Mouse (Mus musculus): ENCODE results near the gene Bdkrb2. TPM values are rescaled to one million over a fixed set of nuclear protein-coding genes. Genes with fewer than 3 reads are reported as not detected.

The Bdkrb2 gene
- total RNA-seq, 1 experiment from 2014 or later: not detected

DNA sequence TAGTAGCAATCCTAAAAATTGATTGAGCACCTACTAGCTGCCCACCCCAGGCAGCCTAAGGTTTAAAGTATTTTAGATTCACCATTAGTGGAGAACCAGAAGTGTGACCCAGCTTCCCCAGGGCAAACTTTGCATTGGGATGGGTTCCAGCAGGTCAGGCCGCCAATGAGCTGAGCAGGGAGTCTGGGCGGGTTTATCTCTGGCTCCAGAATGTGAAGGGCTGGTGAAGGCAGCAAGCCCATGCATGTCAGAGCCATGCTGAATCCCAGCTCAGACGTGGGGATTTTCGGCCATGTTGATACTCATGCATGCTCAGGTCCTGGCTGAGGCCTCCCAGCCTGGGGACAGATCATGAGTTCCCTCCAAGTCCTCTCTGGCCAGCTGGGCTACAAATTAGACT lies 11.3 kb downstream of the Bdkrb2 start:
- ATAC-seq (replicated peaks; ENCODE audit: insufficient number of reproducible peaks, low FRiP score, low TSS enrichment, poor library complexity, severe bottlenecking): no peak

DNA sequence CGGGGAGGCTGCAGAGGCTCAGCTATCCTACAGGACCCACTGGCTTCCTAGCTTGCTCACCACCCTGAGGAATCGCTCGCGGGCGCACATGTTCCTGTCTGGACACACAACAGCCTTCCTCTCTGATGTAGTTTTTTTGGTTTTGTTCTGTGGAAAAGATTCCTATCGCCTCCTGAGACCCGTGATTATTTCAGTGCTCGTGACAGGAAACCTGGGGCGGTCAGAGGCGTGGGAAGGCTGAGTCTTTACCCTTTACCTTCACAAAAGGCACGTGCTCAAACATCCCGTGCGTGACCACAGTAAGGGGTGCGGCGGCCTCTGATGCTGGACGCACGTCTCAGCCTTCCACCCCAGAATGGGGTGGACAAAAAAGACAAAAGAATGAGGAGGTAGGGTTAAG lies 17.5 kb downstream of the Bdkrb2 start:
- no peak for ATAC-seq (replicated peaks; ENCODE audit: insufficient number of reproducible peaks, low FRiP score, low TSS enrichment, poor library complexity, severe bottlenecking)

DNA sequence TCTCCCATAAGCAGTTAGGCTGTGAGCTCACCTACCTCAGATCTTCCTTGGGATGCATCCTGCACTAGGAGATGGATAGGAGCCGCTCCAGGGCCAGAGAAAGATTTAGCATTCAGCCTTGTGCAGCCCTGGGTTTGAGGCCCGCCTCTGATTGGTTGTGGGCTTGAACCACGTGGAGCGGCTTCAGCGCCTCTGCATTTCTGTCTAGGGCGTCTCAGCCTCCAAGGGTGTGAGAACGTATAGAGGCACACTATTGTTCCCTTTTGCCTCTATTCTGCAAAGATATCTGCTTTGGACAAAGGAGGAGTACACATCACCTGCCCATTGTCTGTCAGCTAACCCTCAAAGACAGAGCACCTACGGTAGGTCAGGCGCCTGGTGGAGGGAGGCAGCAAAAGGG lies 19.5 kb downstream of the Bdkrb2 start:
- ATAC-seq (replicated peaks; ENCODE audit: insufficient number of reproducible peaks, low FRiP score, low TSS enrichment, poor library complexity, severe bottlenecking): no peak

DNA sequence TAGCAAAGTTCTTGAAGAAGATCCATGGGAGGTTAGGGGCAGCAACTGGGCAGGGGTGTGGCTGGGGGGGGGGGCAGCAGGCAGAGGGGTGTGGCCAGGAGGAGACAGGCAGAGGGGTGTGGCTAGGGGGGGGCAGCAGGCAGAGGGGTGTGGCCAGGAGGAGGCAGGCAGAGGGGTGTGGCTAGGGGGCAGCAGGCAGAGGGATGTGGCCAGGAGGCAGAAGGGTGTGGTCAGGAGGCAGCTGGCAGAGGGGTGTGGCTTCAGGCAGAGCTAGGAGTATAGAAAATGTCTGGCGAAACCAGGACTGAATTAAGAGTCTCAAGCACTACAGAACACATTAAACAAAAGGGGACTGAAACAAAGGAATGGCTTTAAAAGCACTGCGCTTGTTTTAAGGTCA lies 20.5 kb downstream of the Bdkrb2 start:
- ATAC-seq (replicated peaks; ENCODE audit: insufficient number of reproducible peaks, low FRiP score, low TSS enrichment, poor library complexity, severe bottlenecking): no peak

DNA sequence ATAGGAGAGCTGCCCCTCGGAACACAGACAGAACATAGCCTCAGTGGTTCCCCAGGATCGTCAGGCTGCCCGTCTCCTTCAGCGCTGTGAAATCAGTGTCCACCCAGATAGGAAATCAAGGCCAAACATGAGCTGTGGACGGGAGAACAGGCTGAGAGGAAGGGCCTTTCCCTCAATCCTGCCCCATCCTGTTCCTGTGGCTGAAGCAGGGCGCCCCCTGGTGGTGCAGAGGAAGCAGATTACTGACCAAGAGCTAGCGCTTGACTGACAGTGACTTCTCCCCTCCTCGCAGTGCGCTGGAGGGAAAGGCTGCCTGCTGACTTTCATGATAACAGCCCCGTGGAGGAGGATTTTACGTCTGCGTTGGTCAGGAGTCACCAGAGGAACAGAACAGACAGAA lies 21.8 kb downstream of the Bdkrb2 start:
- peak; percentile 44 for ATAC-seq (replicated peaks; ENCODE audit: insufficient number of reproducible peaks, low FRiP score, low TSS enrichment, poor library complexity, severe bottlenecking)

DNA sequence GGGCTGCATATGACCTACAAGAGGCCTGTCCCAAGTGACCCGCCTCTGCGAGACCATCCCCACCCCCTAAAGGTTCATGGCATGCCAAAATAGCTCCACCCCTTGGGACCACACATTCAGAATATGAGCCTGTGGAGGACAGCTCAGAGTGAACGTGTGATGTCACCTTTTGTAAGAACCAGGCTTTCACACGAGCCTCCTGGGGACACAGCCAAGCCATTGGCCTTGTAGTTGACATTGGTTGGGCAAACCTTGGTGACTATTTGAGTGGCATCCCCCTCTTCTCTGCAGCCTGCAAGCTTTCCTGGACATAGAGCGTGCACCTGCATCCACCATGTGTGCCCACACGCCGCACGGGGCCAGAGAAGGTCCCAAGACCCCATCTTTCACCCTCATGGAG lies 24.5 kb downstream of the Bdkrb2 start:
- ATAC-seq (replicated peaks; ENCODE audit: insufficient number of reproducible peaks, low FRiP score, low TSS enrichment, poor library complexity, severe bottlenecking): no peak

DNA sequence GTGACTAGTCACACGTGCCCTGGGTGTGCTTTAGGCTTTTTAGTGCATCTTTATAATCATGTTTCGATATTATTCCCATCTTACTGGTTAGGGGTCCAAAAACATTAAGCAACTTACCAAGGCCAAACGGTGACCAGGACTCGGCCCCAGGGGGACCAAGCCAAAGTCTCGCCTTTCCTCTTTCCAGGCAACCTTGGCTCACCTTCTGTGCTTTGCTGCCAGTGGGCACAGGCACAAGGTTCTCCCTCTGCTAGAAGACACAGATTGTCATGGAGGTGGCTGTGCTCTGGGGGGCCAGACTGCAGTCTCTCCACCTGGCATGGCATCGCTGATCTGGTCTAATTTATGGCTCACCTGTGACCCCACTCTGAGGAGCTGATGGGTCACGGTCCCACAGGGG lies 27.8 kb downstream of the Bdkrb2 start:
- no peak for ATAC-seq (replicated peaks; ENCODE audit: insufficient number of reproducible peaks, low FRiP score, low TSS enrichment, poor library complexity, severe bottlenecking)

DNA sequence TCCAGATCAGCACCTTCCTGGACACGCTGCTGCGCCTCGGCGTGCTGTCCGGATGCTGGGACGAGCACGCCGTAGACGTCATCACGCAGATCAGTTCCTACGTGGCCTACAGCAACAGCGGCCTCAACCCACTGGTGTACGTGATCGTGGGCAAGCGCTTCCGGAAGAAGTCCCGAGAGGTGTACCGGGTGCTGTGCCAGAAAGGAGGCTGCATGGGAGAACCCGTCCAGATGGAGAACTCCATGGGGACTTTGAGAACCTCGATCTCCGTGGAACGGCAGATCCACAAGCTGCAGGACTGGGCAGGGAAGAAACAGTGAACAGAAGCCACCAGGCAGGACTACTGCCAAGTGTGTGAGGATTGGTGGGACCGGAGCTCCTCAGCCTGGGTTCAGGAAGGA lies 29.3 kb downstream of the Bdkrb2 start:
- ATAC-seq (replicated peaks; ENCODE audit: insufficient number of reproducible peaks, low FRiP score, low TSS enrichment, poor library complexity, severe bottlenecking): no peak

DNA sequence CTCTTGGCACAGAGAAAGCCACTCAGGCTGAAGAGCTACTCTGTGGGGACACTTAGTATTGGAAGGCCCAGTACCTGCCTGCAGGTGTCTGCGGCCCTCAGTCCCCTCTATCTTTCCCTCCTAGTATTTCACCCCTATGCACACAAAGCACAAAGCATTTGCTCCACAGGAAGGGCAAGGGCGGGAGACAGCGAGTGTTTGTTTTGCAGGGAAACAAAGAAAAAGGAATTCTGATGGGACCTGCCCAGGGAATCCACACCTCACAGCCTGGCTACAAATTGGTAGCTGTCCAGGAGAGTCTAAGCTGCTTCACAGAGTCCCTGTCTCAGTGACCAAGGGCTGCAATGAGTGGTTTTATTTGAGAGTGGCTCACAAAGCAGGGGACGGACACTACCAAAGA lies 30.4 kb downstream of the Bdkrb2 start:
- no peak for ATAC-seq (replicated peaks; ENCODE audit: insufficient number of reproducible peaks, low FRiP score, low TSS enrichment, poor library complexity, severe bottlenecking)

DNA sequence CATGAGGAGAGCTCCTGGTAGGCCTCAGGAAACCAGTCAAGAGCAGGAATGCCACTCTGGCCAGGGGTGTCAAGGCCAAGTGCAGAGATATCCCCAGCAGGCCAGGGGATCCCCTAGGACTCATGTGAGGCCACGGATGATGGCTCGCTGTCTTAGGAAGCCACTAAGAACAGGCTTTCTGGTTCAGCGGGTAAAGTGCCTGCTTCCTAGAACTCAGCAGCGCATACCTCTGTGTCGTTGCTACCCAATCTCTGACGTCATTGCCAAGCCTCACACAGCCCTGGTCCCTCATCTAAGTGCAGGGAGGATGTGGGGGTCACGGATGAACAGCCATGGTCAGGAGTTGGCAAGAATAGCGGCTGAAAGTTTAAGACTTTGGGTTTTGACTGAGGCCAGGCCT lies 34.1 kb downstream of the Bdkrb2 start:
- no peak for ATAC-seq (replicated peaks; ENCODE audit: insufficient number of reproducible peaks, low FRiP score, low TSS enrichment, poor library complexity, severe bottlenecking)

DNA sequence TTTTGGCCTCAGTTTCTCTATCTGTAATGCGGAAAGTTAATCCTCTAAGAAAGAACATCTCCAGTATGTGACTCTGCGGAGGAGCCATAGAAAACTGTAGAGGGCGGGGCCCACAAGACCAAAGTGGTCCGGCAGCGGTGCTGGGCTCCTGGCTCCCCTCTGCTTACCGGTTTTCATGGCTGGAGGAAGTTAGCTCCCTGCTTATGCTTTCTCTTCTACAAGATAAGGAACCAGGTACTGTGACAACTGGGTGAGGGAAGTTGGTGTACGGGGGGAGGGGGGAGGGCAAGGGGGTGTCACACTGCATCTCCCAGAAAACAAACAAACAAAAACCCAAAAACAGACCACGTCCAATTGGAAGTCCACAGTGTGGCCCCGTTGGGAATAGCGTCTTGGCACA lies 35.5 kb downstream of the Bdkrb2 start:
- no peak for ATAC-seq (replicated peaks; ENCODE audit: insufficient number of reproducible peaks, low FRiP score, low TSS enrichment, poor library complexity, severe bottlenecking)

DNA sequence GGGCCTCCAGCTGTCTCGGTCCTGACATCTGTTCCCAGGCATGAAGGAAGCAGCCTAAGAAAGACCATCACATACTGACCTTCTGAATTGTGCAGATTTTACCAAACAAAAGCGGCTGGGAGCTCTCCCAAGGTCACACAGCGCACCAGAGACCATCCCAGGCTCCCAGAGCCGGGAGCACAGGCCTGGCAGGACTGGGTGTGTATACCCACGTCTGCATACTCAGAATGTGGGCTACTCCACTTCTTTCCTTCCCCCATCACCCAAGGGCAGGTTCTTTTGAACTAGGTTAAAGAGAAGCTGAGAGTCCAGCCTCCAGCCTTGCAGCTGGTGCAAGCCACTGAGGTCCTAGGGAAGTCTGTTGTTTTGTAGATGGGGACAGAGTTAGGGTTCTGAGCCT lies 36.1 kb downstream of the Bdkrb2 start:
- no peak for ATAC-seq (replicated peaks; ENCODE audit: insufficient number of reproducible peaks, low FRiP score, low TSS enrichment, poor library complexity, severe bottlenecking)

DNA sequence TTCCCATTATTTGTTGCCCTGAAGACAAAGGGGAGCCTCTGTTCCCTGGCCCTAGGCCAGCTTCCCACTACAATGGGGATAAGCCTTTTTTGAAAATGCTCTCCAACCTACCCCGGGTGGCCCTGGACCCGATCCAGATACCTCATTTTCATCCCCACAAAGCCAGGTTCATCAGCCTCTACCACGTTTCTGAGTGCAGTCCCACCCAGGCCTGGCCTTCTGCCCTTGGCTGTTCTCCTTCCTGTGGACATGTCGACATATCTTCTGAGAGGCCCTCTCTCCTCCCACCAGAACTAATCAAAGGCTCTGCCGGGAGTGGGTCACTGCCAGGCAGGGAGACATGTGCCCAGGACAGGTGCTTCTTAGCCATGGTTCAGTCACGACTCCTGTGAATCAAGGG lies 38.6 kb downstream of the Bdkrb2 start:
- no peak for ATAC-seq (replicated peaks; ENCODE audit: insufficient number of reproducible peaks, low FRiP score, low TSS enrichment, poor library complexity, severe bottlenecking)

DNA sequence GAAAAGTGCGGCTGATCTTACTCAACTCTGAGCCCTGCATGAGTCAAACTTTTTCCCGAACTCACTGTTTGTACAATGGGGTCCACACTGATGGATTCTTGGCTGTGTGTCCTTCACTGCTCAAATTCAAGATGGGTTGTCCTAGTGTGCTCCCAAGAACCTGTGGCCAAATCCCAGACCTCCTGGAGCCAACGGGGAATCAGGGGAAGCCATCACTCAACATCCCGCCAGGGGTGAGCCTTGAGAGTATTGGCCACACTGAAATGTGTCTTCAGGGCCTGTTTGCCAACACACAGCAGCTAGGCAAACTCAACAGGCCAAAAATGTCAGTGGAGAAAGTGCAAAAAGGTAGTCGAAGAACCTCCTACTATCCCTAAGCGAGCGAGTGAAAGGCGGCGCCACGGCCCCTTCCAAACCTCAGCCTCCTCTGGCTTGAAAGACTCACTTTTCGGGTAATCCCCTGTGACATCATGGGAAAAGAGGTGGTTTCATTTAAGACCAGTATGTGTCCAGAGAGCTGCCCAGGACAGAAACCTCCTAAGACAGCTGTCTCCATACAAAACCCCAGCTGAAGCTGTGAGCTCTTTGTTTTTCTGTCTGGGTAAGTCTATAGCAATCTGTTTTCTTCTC lies 39.7 kb downstream of the Bdkrb2 start, which contains the start of gene Bdkrb1:
Bdkrb1 (plus strand) TSS at position 505 of the 630 bp plus-strand sequence.
- ATAC-seq (replicated peaks; ENCODE audit: insufficient number of reproducible peaks, low FRiP score, low TSS enrichment, poor library complexity, severe bottlenecking): no peak

DNA sequence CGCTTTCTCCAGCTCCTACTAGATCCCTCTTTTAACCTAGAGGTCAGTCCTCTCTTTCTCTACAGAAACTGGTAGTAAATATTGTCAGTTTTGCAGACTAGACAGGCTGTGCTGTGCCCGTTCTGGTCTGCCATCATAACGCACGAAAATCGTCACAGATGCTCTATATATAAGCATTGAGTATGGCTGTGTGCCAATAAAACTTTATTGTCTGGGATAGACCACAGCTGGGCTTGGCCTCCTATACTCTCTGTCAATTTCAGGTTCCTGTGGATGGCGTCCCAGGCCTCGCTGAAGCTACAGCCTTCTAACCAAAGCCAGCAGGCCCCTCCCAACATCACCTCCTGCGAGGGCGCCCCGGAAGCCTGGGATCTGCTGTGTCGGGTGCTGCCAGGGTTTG lies 40.9 kb downstream of the Bdkrb2 start:
- no peak for ATAC-seq (replicated peaks; ENCODE audit: insufficient number of reproducible peaks, low FRiP score, low TSS enrichment, poor library complexity, severe bottlenecking)

DNA sequence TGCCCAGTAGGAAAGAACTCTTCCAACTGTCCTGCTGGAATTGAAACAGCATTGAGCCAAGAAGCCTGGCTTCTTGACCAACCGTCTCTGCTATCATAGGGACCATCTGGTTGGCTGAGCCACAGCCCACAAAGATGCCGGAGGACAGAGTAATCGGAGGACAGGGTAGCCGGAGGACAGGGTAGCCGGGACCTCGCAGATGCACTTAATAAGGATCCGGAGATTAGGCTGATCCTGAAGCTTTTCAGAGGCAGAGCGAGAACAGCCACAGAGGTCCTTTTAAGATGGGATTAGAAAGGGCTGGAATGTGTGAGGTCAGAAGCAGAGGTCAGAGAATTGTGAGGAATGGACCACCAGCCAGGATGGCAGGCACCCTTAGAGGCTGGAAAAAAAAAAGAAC lies 42.2 kb downstream of the Bdkrb2 start:
- ATAC-seq (replicated peaks; ENCODE audit: insufficient number of reproducible peaks, low FRiP score, low TSS enrichment, poor library complexity, severe bottlenecking): no peak

DNA sequence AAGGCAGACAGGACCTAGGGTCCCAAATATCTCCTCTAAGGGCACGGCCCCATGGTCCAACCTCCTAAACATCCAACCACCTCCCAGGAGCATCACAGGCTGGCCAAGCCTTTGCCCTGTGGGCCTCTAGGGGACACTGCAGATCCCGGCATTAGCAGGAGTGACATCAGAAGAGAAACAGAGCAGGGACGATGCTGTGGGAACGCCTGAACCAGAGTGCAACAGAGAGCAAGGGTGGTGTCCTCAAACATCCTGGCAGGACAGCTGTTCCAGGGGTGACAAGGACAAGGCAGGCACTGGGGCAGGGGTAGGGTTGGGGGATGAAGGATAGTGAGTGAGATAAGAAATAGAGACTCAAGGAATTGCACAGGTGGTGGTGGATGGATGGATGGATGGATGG lies 43.9 kb downstream of the Bdkrb2 start:
- no peak for ATAC-seq (replicated peaks; ENCODE audit: insufficient number of reproducible peaks, low FRiP score, low TSS enrichment, poor library complexity, severe bottlenecking)

DNA sequence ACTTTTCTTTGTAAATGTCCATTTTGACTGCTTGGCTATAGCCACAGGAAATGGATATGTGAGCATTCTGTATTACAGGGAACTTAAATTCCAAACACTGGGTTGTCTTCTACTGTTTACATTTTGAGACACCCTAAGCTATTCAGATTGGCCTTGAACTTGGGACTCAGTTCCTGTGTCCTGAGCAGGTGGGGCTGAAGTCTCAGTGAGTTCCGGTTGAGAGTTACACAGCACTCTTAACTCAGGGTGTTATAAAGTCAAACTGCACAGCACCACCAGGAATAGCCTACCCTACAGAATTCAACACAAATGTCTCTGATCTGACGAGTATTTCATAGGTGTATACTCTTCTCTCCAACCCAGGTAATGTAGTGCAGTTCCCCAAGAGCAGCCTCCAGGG lies 48.0 kb downstream of the Bdkrb2 start:
- no peak for ATAC-seq (replicated peaks; ENCODE audit: insufficient number of reproducible peaks, low FRiP score, low TSS enrichment, poor library complexity, severe bottlenecking)

DNA sequence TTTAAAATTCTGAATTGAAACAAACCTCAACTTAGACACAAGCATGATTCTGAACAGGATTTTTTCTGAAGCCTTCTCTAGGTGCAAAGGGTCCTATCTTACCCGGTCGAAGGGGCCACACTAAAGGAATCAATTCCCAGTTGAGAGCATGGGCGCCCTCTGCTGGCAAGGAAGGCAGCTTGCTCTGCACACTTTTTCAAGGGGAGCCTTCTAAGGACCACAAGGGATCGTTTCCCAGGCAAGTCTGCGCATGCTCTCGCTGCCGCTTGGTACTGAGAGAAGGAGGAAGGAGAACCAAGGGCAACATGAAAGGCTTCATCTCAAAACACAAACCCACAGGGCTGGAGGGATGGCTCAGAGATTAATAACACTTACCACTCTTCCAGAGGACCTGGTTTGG lies 48.7 kb downstream of the Bdkrb2 start:
- ATAC-seq (replicated peaks; ENCODE audit: insufficient number of reproducible peaks, low FRiP score, low TSS enrichment, poor library complexity, severe bottlenecking): no peak

DNA sequence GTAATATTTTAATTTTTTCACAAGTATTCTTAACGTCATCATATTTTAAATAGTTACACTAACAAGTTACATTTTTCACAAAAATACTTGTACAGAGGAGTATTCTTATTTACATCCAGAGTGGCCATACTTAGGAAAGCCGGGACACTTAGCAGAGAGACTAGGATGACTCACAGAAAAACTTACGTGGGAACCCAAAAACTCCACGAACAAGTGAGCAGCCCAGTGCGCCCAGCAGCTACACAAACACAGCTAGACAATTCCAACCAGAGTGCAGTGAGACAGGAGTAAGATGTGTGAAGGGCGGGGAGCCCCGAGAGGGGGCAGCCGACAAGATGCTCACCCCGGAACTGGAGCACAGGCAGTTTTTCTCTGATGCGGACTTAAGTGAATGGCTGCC lies 50.5 kb downstream of the Bdkrb2 start:
- no peak for ATAC-seq (replicated peaks; ENCODE audit: insufficient number of reproducible peaks, low FRiP score, low TSS enrichment, poor library complexity, severe bottlenecking)

DNA sequence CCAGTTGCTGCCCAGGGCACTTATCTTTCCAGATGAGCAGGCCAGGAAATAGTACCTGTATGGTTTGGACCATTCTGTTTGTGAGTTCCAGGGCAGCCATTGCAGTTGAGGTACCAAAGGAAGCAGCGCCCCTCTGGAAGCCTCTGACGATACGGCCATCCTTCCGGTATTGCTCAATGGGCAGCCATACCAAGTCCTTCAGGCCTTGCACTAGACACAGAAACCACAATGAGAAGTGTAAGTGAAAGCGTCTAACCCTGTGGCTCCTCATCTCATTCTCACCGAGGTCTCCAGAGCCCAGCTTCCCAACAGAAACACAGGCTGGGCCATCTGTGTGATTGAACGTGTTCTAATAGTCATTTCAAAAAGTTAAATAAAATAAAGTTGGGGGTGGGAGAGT lies 59.0 kb downstream of the Bdkrb2 start:
- ATAC-seq (replicated peaks; ENCODE audit: insufficient number of reproducible peaks, low FRiP score, low TSS enrichment, poor library complexity, severe bottlenecking): no peak

Data from monocyte, adult 5-6 weeks (primary cell).